Mouse (Mus musculus): ENCODE data around the gene Cfap73.

The Cfap73 gene

GRCm38 (mm10) chr5:120586741-120587615 is 47.1 kb downstream of the Cfap73 start:
- no peak for DNase-seq (ENCODE audit: low read depth, low spot score)

- DNase-seq (ENCODE audit: low read depth, low spot score): no peak
Observed at GRCm38 (mm10) chr5:120584968-120585367, 49.1 kb downstream of the Cfap73 start.

- peak; percentile 32 for DNase-seq (ENCODE audit: low read depth, low spot score)
Observed at GRCm38 (mm10) chr5:120583511-120583910, 50.5 kb downstream of the Cfap73 start.

GRCm38 (mm10) chr5:120582002-120582401 is 52.0 kb downstream of the Cfap73 start:
- DNase-seq (ENCODE audit: low read depth, low spot score): no peak

- no peak for DNase-seq (ENCODE audit: low read depth, low spot score)
Observed at GRCm38 (mm10) chr5:120579898-120580626, 54.0 kb downstream of the Cfap73 start.

GRCm38 (mm10) chr5:120579211-120579897 is 54.7 kb downstream of the Cfap73 start:
- no peak for DNase-seq (ENCODE audit: low read depth, low spot score)

- no peak for DNase-seq (ENCODE audit: low read depth, low spot score)
Observed at GRCm38 (mm10) chr5:120578504-120579081, 55.4 kb downstream of the Cfap73 start.

Data from A20 (cell line).